Mouse (Mus musculus): ENCODE measurements at regions not wholly inside any gene's neighbourhood (a gene's known extent, or its start where the extent isn't known, plus 50 kb on each side); places are given as distances from the start of the nearest gene placed in this dataset.

- DNase-seq: peak; percentile 43 to 71
Measured at GRCm38 (mm10) chr5:18916688-18917285, 310.0 kb upstream of the Magi2 start.

GRCm38 (mm10) chr5:18953875-18954474 lies 272.9 kb upstream of the Magi2 start:
- no peak for DNase-seq
